Mouse (Mus musculus) T-helper 17 cell (primary cell): ENCODE measurements around the gene Trim63.
"Not testable (repeated sequence)": the region's sequence is repeated elsewhere in the genome, so short reads cannot be mapped to it uniquely, and the experiment has no call there.

Experiments
- in situ Hi-C, 2 experiments: fragments of 300-600 bp; cut with MboI, MseI; formaldehyde crosslinking; loops; 1 replicate in 1 of 2; 2 replicates in 1 of 2; pipeline ENCODE4 v1.15.1; 2025; ENCODE audit warnings: high pct_unique_total_duplicates in 2 of 2

Trim63 gene

DNA sequence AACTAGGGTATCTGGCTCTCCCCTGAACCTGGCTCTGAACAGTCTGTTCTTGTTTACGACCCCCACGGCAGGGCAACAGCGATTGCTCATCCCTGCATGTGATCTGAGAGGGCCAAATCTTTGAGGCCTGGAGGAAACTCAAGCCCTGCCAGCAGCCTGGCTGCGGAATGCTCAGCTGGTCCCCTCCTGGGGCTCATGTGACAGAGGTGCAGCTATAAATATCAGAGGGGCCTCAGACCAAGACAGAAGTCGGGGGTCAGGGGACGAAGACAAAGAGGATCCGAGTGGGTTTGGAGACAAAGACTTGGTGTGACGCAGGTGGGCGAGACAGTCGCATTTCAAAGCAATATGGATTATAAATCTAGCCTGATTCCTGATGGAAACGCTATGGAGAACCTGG is at the start of gene Trim63:
Gene Trim63, plus strand, starts transcription at position 245 of the 400 bp plus-strand sequence.
- in situ Hi-C loops = no loop called here

GRCm38 (mm10) chr4:134265860-134266585 is 48.9 kb upstream of the Trim63 start:
- in situ Hi-C loops = no loop called here

DNA sequence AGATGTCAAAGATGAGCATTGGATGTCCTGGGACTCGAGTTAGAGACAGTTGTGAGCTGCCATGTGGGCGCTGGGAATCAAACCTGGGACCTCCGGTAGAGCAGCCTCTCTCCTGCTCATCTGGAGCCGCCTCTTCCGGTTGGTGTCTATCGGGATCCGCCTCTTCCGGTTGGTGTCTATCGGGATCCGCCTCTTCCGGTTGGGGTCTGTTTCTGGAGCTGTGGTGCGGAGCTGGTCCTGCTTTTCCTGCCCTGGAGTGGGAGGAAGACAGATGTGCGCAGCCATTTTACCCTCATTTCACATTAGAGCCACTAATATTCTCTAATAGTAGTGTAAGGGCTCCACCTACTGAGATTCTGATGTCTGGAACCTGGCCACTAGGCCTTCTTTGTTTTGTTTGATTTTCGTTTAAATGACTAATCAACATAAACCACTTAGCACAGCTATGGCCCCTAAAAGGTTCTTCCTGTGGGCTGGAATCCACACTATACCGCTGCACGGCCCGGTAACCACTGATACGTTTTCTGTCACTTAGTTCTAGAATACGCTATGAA is 46.7 kb upstream of the Trim63 start:
- in situ Hi-C loops = no loop called here

- in situ Hi-C loops = not testable (repeated sequence)
These were observed 45.3 kb upstream of the Trim63 start for GRCm38 (mm10) chr4:134269622-134270021.

GRCm38 (mm10) chr4:134271979-134272378 is 42.9 kb upstream of the Trim63 start:
- in situ Hi-C loops = no loop called here

GRCm38 (mm10) chr4:134272731-134273416 is 42.0 kb upstream of the Trim63 start:
- in situ Hi-C loops = no loop called here

GRCm38 (mm10) chr4:134273417-134274345 is 41.2 kb upstream of the Trim63 start:
- in situ Hi-C loops = no loop called here

DNA sequence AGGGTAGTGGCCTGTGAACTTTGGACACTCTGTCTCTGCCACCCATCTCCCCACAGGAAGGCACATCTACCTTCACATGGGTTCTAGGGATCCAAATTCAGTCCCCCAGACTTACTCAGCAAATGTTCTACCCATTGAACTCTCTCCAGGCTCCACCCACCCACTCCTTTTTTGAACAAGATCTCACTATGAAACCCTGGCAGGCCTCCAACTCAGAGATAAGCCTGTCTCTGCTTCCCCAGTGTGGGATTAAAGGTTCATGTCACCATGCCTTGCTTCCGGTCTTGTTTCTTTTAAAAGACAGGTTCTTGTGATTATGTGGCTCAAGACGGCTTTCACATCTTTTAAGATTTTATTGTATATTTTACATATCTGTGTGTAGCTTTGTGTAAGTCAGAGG is 30.0 kb upstream of the Trim63 start:
- in situ Hi-C loops = loop anchor here in 1 of 2 experiments (10.0 kb wide), 1 partner anchor 1160 kb away; no protein-coding TSS in a partner anchor

DNA sequence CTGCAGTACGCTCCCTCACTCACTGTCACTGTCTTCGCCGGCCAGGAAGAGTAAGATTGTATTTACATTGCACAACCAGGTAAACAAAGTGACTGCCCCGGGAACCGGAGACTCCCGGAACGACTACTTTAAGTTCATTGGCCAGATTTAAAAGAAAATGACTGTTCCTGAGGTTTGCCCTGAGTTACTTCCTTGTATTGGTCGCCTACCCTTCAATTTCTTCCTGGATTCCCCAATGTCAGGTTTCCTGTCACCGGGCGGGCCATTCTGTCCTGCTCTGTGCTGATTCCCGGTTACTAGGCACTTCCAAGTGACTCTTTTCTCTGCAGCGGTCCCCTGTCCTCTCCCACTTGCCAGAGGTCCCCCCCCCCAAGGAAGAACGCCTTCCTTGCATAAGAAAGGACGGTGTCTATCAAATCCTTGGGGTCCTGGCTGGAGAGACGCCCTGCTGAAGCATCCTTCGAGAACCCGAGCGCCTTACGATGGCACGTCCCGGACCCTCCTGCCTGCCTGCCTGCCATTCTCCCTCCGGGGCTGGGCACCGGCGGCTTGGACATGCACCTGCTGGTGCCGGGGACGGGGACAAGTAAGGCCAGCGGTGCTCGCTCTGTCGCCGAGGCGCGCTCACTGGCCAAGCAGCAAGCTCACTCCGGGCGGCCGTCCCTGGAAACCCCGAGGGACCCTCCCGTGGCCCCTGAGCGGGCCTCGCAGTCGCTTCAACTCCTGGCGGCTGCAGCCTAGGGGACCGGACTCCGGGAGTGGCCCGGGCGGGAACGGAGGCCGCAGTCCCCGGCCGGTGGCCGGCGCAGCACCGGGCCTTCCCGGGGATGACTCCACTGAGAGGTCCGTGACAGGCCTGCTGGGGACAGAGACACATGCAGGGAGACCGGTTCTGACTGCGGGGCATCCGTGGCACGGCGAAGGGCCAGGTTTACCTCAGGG is 28.4 kb upstream of the Trim63 start:
- in situ Hi-C loops = loop anchor here in 1 of 2 experiments (10.0 kb wide), 1 partner anchor 1158 kb away; no protein-coding TSS in a partner anchor

GRCm38 (mm10) chr4:134287168-134287564 is 27.8 kb upstream of the Trim63 start:
- in situ Hi-C loops = loop anchor here in 1 of 2 experiments (10.0 kb wide), 1 partner anchor 1158 kb away; no protein-coding TSS in a partner anchor

GRCm38 (mm10) chr4:134287575-134288025 is 27.3 kb upstream of the Trim63 start, which contains the start of gene Pdik1l:
TSS of gene Pdik1l (minus strand) at chr4:134287895.
- in situ Hi-C loops = loop anchor here in 1 of 2 experiments (10.0 kb wide), 1 partner anchor 1157 kb away; no protein-coding TSS in a partner anchor

DNA sequence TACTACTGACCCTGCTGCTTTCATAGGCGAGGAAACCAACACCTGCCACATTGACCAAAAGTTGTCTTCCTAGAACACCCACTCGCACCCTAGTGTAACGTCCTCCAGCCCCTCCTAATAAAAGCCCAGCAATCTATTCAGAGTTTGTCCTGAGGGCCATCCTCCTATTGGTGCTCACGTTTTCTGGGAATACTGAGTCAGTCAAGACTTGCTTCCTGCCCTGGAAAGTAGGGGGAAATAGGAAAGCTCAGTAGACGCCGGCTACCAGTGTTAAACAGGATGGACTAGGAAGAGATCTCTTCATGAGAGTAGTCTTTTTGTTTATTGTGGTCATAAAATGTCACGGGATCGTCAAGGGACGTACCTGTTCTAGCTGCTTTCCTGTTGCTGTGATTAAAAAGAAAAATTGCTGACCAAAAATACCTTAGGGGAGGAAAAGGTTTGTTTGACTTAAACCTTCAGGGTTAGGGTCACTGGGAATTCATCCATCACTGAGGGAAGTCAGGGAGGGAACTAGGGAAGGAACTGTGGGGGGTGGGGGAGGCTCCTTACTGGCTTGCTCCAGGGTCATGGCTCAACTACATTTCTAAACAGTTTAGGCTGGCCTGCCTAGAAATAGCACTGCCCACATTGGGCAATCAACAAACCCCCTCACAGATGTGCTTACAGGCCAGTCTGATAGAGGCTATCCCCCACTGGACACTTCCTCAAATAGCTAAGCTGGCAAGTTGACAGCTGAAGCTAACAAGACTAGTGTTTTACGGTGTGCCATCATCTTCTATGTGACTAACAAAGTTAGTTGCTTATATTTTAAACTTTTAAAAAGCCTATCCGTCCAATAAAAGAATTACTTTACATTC is 26.3 kb upstream of the Trim63 start:
- in situ Hi-C loops = loop anchor here in 1 of 2 experiments (10.0 kb wide), 1 partner anchor 1156 kb away; no protein-coding TSS in a partner anchor

DNA sequence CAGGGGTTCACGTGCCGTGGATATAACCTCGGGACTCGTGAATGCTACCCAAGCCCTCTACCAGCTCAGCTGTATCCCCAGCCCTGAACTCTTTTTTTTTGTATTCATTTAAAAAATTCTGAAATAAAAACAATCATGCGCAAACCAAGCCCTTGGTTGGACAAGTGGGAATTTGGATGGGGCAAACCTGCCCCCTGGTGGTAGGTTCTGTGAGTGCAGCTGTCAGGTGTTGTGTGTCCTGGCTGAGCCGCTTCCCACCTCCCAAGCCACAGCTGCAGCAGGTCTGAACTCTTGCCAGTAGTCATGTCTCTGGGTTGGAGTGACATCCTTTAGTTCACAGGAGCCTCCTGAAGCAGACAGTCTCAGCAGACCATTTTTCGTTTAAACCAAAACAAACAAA is 22.9 kb upstream of the Trim63 start:
- in situ Hi-C loops = loop anchor here (5.0 to 10.0 kb wide), 3 partner anchors 45 to 107 kb away; partner anchors contain the start of genes Cep85 (in 1 of the 2), Gm30191 (in 1 of the 2) and Zfp593 (in 1 of the 2)

DNA sequence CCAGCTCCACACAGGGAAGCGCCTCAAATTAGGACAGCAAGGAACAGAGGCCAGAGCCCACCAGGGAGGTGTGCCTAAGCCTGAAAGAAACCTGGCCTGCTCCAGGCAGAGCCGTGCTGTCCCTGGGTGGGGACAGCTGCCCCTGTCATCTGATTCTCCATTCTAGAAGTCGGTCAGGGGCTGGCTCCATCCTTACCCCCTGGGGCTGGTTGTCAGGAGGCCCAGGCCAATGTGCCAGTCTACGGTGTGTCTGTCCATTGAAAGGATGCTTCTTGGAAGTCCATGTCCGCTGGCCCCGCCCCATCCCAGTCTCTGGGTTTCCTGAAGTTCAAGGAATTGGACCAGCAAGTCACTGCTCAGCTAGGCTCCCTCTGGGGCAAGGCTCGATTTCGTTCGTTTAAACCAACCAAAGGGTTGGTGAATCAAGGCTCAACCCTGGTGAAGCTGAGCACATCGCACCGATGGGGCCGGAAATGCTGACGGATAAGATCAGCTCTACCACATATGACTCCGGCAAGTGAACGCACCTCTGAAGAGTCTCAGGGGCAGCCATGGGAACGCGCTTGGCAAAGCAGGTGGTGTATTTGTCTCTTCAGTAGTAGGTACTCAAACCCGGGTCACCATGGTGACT is 21.7 kb upstream of the Trim63 start:
- in situ Hi-C loops = loop anchor here (5.0 to 10.0 kb wide), 3 partner anchors 46 to 108 kb away; partner anchors contain the start of genes Cep85 (in 1 of the 2), Gm30191 (in 1 of the 2) and Zfp593 (in 1 of the 2)

- in situ Hi-C loops = loop anchor here (5.0 to 10.0 kb wide), 3 partner anchors 46 to 109 kb away; partner anchors contain the start of genes Cep85 (in 1 of the 2), Gm30191 (in 1 of the 2) and Zfp593 (in 1 of the 2)
These were observed 21.2 kb upstream of the Trim63 start for GRCm38 (mm10) chr4:134293692-134294163.

DNA sequence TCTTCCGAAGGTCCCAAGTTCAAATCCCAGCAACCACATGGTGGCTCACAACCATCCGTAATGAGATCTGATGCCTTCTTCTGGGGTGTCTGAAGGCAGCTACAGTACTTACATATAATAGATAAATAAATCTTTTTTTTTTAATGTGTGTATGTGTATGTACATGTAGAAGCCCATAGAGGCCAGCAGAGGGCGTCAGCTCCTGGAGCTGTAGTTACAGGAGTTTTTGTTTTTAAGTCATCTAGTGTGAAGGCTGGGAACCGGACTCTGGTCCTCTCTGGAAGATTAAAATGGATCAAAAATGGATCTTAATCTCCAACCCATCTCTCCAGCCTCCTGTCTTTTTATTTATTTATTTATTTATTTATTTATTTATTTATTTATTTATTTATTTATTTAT is 18.8 kb upstream of the Trim63 start:
- in situ Hi-C loops = loop anchor here in 1 of 2 experiments (5.0 to 10.0 kb wide), 3 partner anchors 34 to 111 kb away; partner anchors contain the start of gene Cep85

- in situ Hi-C loops = loop anchor here in 1 of 2 experiments (5.0 to 10.0 kb wide), 3 partner anchors 34 to 112 kb away; partner anchors contain the start of gene Cep85
These were observed 18.4 kb upstream of the Trim63 start for GRCm38 (mm10) chr4:134296523-134296922.
